Mouse (Mus musculus): Measurements from ENCODE around the gene Prim2. TPM values are rescaled to one million over a fixed set of nuclear protein-coding genes. Genes with fewer than 3 reads are reported as not detected.

Gene Prim2
- polyA plus RNA-seq, 1 experiment from 2014 or later: 44.0 TPM

GRCm38 (mm10) chr1:33502298-33502697, 167.3 kb downstream of the Prim2 start:
- 47% methylated on average over 1 of the region's 1 CpGs for WGBS
- H3K9me3 ChIP-seq (ENCODE audit: control insufficient read depth, low read length): no peaks in the 10 kb centered on the region

GRCm38 (mm10) chr1:33500111-33500510, 169.5 kb downstream of the Prim2 start:
- Histone ChIP-seq H3K4me2 (replicated peaks; ENCODE audit: low read depth, low read length) (no peak overlapping the region), H3K9ac (ENCODE audit: low read depth, low read length) (no peak overlapping the region), H3K36me3 (ENCODE audit: control insufficient read depth, insufficient read depth, low read length) (no peaks in the 10 kb centered on the region), H3K27me3 (ENCODE audit: control insufficient read depth, insufficient read depth, low read length) (no peaks in the 10 kb centered on the region), H3K9me3 (ENCODE audit: control insufficient read depth, low read length) (no peaks in the 10 kb centered on the region), H3K4me3 (ENCODE audit: low read length) (no peak overlapping the region), H3K27ac (ENCODE audit: low read depth, low read length) (no peak overlapping the region), H3K4me1 (ENCODE audit: control insufficient read depth, insufficient read depth, low read length) (no peaks in the 10 kb centered on the region)
- WGBS: 71% methylated on average over 9 of the region's 9 CpGs
- no peak for ATAC-seq (ENCODE audit: low FRiP score, low TSS enrichment)

More at GRCm38 (mm10) chr1:33502298-33502697, 167.3 kb downstream of the Prim2 start:
- Histone ChIP-seq H3K27ac (ENCODE audit: low read depth, low read length) (no peak overlapping the region), H3K4me2 (replicated peaks; ENCODE audit: low read depth, low read length) (no peak overlapping the region), H3K9ac (ENCODE audit: low read depth, low read length) (no peak overlapping the region), H3K4me1 (ENCODE audit: control insufficient read depth, insufficient read depth, low read length) (no peaks in the 10 kb centered on the region), H3K4me3 (ENCODE audit: low read length) (no peak overlapping the region), H3K27me3 (ENCODE audit: control insufficient read depth, insufficient read depth, low read length) (no peaks in the 10 kb centered on the region), H3K36me3 (ENCODE audit: control insufficient read depth, insufficient read depth, low read length) (no peaks in the 10 kb centered on the region)
- ATAC-seq (ENCODE audit: low FRiP score, low TSS enrichment): no peak

- no peak overlapping the region for H3K4me2 ChIP-seq (replicated peaks; ENCODE audit: low read depth, low read length)
- H3K9ac ChIP-seq (ENCODE audit: low read depth, low read length): no peak overlapping the region
- H3K27me3 ChIP-seq (ENCODE audit: control insufficient read depth, insufficient read depth, low read length): no peaks in the 10 kb centered on the region
- no peaks in the 10 kb centered on the region for H3K4me1 ChIP-seq (ENCODE audit: control insufficient read depth, insufficient read depth, low read length)
- no peak overlapping the region for H3K27ac ChIP-seq (ENCODE audit: low read depth, low read length)
- no peaks in the 10 kb centered on the region for H3K9me3 ChIP-seq (ENCODE audit: control insufficient read depth, low read length)
- WGBS: 86% methylated on average over 4 of the region's 4 CpGs
- H3K4me3 ChIP-seq (ENCODE audit: low read length): no peak overlapping the region
- H3K36me3 ChIP-seq (ENCODE audit: control insufficient read depth, insufficient read depth, low read length): no peaks in the 10 kb centered on the region
- no peak for ATAC-seq (ENCODE audit: low FRiP score, low TSS enrichment)
Observed at GRCm38 (mm10) chr1:33499603-33500002, 170.0 kb downstream of the Prim2 start.

- no peak overlapping the region for H3K4me3 ChIP-seq (ENCODE audit: low read length)
- no peak overlapping the region for H3K4me2 ChIP-seq (replicated peaks; ENCODE audit: low read depth, low read length)
- H3K9me3 ChIP-seq (ENCODE audit: control insufficient read depth, low read length): no peaks in the 10 kb centered on the region
- ATAC-seq (ENCODE audit: low FRiP score, low TSS enrichment): no peak
- H3K4me1 ChIP-seq (ENCODE audit: control insufficient read depth, insufficient read depth, low read length): no peaks in the 10 kb centered on the region
- no peaks in the 10 kb centered on the region for H3K36me3 ChIP-seq (ENCODE audit: control insufficient read depth, insufficient read depth, low read length)
- H3K27me3 ChIP-seq (ENCODE audit: control insufficient read depth, insufficient read depth, low read length): no peaks in the 10 kb centered on the region
- no peak overlapping the region for H3K9ac ChIP-seq (ENCODE audit: low read depth, low read length)
- H3K27ac ChIP-seq (ENCODE audit: low read depth, low read length): no peak overlapping the region
- WGBS: 81% methylated on average over 4 of the region's 4 CpGs
Observed at GRCm38 (mm10) chr1:33496128-33496527, 173.5 kb downstream of the Prim2 start.

- no peak for ATAC-seq (ENCODE audit: low FRiP score, low TSS enrichment)
- Histone ChIP-seq H3K9me3 (ENCODE audit: control insufficient read depth, low read length) (no peaks in the 10 kb centered on the region), H3K9ac (ENCODE audit: low read depth, low read length) (no peak overlapping the region), H3K36me3 (ENCODE audit: control insufficient read depth, insufficient read depth, low read length) (no peaks in the 10 kb centered on the region), H3K27ac (ENCODE audit: low read depth, low read length) (no peak overlapping the region), H3K4me1 (ENCODE audit: control insufficient read depth, insufficient read depth, low read length) (no peaks in the 10 kb centered on the region), H3K4me2 (replicated peaks; ENCODE audit: low read depth, low read length) (no peak overlapping the region), H3K27me3 (ENCODE audit: control insufficient read depth, insufficient read depth, low read length) (no peaks in the 10 kb centered on the region), H3K4me3 (ENCODE audit: low read length) (no peak overlapping the region)
- 70% methylated on average over 3 of the region's 3 CpGs for WGBS
Observed at GRCm38 (mm10) chr1:33495586-33495985, 174.0 kb downstream of the Prim2 start.

GRCm38 (mm10) chr1:33495203-33495553, 174.4 kb downstream of the Prim2 start:
- no peaks in the 10 kb centered on the region for H3K27me3 ChIP-seq (ENCODE audit: control insufficient read depth, insufficient read depth, low read length)
- H3K27ac ChIP-seq (ENCODE audit: low read depth, low read length): no peak overlapping the region
- no peak overlapping the region for H3K4me3 ChIP-seq (ENCODE audit: low read length)
- H3K9ac ChIP-seq (ENCODE audit: low read depth, low read length): no peak overlapping the region
- 80% methylated on average over 8 of the region's 8 CpGs for WGBS
- no peaks in the 10 kb centered on the region for H3K36me3 ChIP-seq (ENCODE audit: control insufficient read depth, insufficient read depth, low read length)
- H3K4me2 ChIP-seq (replicated peaks; ENCODE audit: low read depth, low read length): no peak overlapping the region
- H3K9me3 ChIP-seq (ENCODE audit: control insufficient read depth, low read length): no peaks in the 10 kb centered on the region
- no peak for ATAC-seq (ENCODE audit: low FRiP score, low TSS enrichment)
- no peaks in the 10 kb centered on the region for H3K4me1 ChIP-seq (ENCODE audit: control insufficient read depth, insufficient read depth, low read length)

GRCm38 (mm10) chr1:33494524-33495202, 174.9 kb downstream of the Prim2 start:
- no peak overlapping the region for H3K27ac ChIP-seq (ENCODE audit: low read depth, low read length)
- 50% methylated on average over 2 of the region's 2 CpGs for whole genome bisulfite sequencing
- H3K4me2 ChIP-seq (replicated peaks; ENCODE audit: low read depth, low read length): no peak overlapping the region
- no peak overlapping the region for H3K9ac ChIP-seq (ENCODE audit: low read depth, low read length)
- no peaks in the 10 kb centered on the region for H3K4me1 ChIP-seq (ENCODE audit: control insufficient read depth, insufficient read depth, low read length)
- no peak for ATAC-seq (ENCODE audit: low FRiP score, low TSS enrichment)
- H3K36me3 ChIP-seq (ENCODE audit: control insufficient read depth, insufficient read depth, low read length): no peaks in the 10 kb centered on the region
- no peaks in the 10 kb centered on the region for H3K9me3 ChIP-seq (ENCODE audit: control insufficient read depth, low read length)
- H3K27me3 ChIP-seq (ENCODE audit: control insufficient read depth, insufficient read depth, low read length): no peaks in the 10 kb centered on the region
- H3K4me3 ChIP-seq (ENCODE audit: low read length): no peak overlapping the region

GRCm38 (mm10) chr1:33490220-33490619, 179.4 kb downstream of the Prim2 start:
- no peaks in the 10 kb centered on the region for H3K36me3 ChIP-seq (ENCODE audit: control insufficient read depth, insufficient read depth, low read length)
- H3K27ac ChIP-seq (ENCODE audit: low read depth, low read length): no peak overlapping the region
- H3K4me2 ChIP-seq (replicated peaks; ENCODE audit: low read depth, low read length): no peak overlapping the region
- 58% methylated on average over 6 of the region's 6 CpGs for WGBS
- H3K9ac ChIP-seq (ENCODE audit: low read depth, low read length): no peak overlapping the region
- no peaks in the 10 kb centered on the region for H3K9me3 ChIP-seq (ENCODE audit: control insufficient read depth, low read length)
- no peaks in the 10 kb centered on the region for H3K4me1 ChIP-seq (ENCODE audit: control insufficient read depth, insufficient read depth, low read length)
- no peak overlapping the region for H3K4me3 ChIP-seq (ENCODE audit: low read length)
- no peak for ATAC-seq (ENCODE audit: low FRiP score, low TSS enrichment)
- H3K27me3 ChIP-seq (ENCODE audit: control insufficient read depth, insufficient read depth, low read length): no peaks in the 10 kb centered on the region

GRCm38 (mm10) chr1:33488372-33488771, 181.2 kb downstream of the Prim2 start:
- WGBS: 94% methylated on average over 5 of the region's 5 CpGs

More at GRCm38 (mm10) chr1:33488372-33488771, 181.2 kb downstream of the Prim2 start:
- Histone ChIP-seq H3K4me1 (ENCODE audit: control insufficient read depth, insufficient read depth, low read length) (no peaks in the 10 kb centered on the region), H3K9ac (ENCODE audit: low read depth, low read length) (no peak overlapping the region), H3K27me3 (ENCODE audit: control insufficient read depth, insufficient read depth, low read length) (no peaks in the 10 kb centered on the region), H3K27ac (ENCODE audit: low read depth, low read length) (no peak overlapping the region), H3K36me3 (ENCODE audit: control insufficient read depth, insufficient read depth, low read length) (no peaks in the 10 kb centered on the region), H3K9me3 (ENCODE audit: control insufficient read depth, low read length) (no peaks in the 10 kb centered on the region), H3K4me2 (replicated peaks; ENCODE audit: low read depth, low read length) (no peak overlapping the region), H3K4me3 (ENCODE audit: low read length) (no peak overlapping the region)
- no peak for ATAC-seq (ENCODE audit: low FRiP score, low TSS enrichment)

All from kidney, embryonic 14.5 days (tissue).